Mouse (Mus musculus): Measurements from ENCODE around the gene Zfhx3. TPM values are rescaled to one million over a fixed set of nuclear protein-coding genes. Genes with fewer than 3 reads are reported as not detected.

Zfhx3 gene
- total RNA-seq, 2 experiments from 2014 or later, result 4.3 to 4.6 TPM

GRCm38 (mm10) chr8:107960466-107960865 lies 18.0 kb downstream of the Zfhx3 start:
- Histone ChIP-seq H3K27ac (no peak overlapping the region), H3K4me3 (no peak overlapping the region)
- no peak for TF ChIP-seq CTCF (conservative IDR thresholded peaks at IDR 0.05)
- DNase-seq (ENCODE audit: low spot score in 2 of 2), result no peak

DNA sequence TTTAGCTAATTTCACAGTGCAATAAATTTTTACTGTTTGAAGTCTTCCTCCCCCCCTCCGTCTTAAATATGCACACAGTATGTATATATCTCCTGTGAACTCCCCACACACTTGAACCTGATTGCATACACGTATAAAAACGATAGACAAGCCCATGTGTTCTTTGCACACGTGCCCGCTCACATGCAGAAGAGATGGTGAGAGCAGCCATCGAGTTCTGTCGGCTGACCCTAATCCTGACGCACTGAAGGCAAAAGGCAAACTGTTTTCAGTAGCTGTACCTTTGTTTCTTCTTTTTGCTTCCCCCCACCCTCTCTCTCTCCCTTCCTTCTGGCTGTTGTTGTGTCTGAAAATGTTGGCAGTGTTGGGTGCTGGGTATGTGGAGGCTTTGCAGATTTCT lies 18.4 kb downstream of the Zfhx3 start:
- Histone ChIP-seq H3K27ac (no peak overlapping the region), H3K4me3 (no peak overlapping the region)
- DNase-seq (ENCODE audit: low spot score in 2 of 2), result no peak
- no peak for TF ChIP-seq CTCF (conservative IDR thresholded peaks at IDR 0.05)

GRCm38 (mm10) chr8:107972198-107972597 lies 29.8 kb downstream of the Zfhx3 start:
- no peak for DNase-seq (ENCODE audit: low spot score in 2 of 2)
- Histone ChIP-seq H3K4me3 (no peak overlapping the region), H3K27ac (no peak overlapping the region)
- TF ChIP-seq CTCF (conservative IDR thresholded peaks at IDR 0.05), result no peak

- Histone ChIP-seq H3K27ac (no peak overlapping the region), H3K4me3 (no peak overlapping the region)
- no peak for DNase-seq (ENCODE audit: low spot score in 2 of 2)
- no peak for TF ChIP-seq CTCF (conservative IDR thresholded peaks at IDR 0.05)
These were observed 32.0 kb downstream of the Zfhx3 start for GRCm38 (mm10) chr8:107974451-107974850.

DNA sequence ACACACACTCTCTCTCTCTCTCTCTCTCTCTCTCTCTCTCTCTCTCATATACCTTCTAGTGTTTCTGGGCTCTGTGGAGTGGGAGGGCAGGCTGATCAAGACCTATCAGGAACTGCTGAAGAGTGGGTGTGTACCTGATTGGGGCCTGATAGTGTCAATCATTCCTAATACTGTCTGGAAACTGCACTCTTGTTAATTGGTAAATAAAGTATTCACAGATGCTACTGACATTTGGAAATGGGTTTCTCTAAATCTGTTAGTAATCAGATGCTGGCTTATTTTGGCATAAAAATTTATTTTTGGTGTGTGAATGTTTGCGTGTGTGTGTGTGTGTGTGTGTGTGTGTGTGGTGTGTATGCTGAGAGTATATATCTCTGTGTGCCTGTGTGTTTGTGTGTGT lies 35.8 kb downstream of the Zfhx3 start:
- no peak overlapping the region for H3K4me3 ChIP-seq
- TF ChIP-seq CTCF (conservative IDR thresholded peaks at IDR 0.05), result no peak
- H3K27ac ChIP-seq, result no peak overlapping the region
- DNase-seq (ENCODE audit: low spot score in 2 of 2), result peak; percentile 30 to 44

DNA sequence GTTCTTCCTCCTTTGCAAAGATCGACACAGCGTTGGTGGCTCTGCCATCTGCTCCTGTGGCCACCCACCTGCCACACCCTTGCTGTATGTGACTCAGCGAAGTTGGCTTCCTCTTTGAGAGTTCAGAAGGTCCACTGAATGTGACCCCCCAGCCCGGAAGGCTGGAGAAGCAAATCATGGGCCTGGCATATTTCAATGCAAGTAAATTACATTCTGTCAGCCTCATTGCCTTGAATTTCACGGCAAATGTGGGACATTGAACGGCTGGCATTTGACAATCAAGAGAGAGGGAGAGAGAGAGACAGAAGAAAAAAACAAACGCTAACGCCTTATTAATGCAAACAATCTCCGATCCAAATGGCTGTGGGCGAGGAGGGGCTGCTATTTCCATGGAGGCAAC lies 38.2 kb downstream of the Zfhx3 start:
- Histone ChIP-seq H3K4me3 (no peak overlapping the region), H3K27ac (peak overlapping the region; percentile 77)
- peak; percentile 45 to 64 for DNase-seq (ENCODE audit: low spot score in 2 of 2)
- TF ChIP-seq CTCF (conservative IDR thresholded peaks at IDR 0.05), result no peak

DNA sequence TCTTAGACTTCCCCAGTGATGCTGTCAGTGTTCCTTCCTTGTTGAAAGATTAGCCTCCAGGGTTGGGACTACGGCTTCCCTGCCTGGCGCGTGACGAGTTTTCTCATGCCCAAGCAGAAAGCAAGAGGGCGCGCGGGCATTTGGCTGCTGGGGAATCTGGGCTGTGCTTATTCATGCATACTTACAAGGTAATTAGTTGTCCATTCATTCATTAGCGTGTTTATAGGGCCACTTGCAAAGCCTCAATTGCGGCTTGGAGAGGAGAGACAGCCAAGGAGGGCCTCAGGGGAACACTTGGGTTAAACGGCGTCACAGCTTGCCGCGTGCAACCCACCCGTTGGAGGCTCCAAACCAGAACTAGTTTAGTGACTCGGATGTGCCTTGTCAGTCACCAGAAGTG lies 44.2 kb downstream of the Zfhx3 start:
- H3K4me3 ChIP-seq, result peak overlapping the region; percentile 27; the same call in 1 of the 2 replicates
- no peak overlapping the region for H3K27ac ChIP-seq

GRCm38 (mm10) chr8:107998874-107999273 lies 56.4 kb downstream of the Zfhx3 start:
- Histone ChIP-seq H3K27ac (no peak overlapping the region), H3K4me3 (no peak overlapping the region)
- no peak for TF ChIP-seq CTCF (conservative IDR thresholded peaks at IDR 0.05)
- DNase-seq (ENCODE audit: low spot score in 2 of 2), result no peak

More for the DNA sequence above, 44.2 kb downstream of the Zfhx3 start:
- peak; percentile 36 to 40 for DNase-seq (ENCODE audit: low spot score in 2 of 2)
- TF ChIP-seq CTCF (conservative IDR thresholded peaks at IDR 0.05), result peak; percentile 70

DNA sequence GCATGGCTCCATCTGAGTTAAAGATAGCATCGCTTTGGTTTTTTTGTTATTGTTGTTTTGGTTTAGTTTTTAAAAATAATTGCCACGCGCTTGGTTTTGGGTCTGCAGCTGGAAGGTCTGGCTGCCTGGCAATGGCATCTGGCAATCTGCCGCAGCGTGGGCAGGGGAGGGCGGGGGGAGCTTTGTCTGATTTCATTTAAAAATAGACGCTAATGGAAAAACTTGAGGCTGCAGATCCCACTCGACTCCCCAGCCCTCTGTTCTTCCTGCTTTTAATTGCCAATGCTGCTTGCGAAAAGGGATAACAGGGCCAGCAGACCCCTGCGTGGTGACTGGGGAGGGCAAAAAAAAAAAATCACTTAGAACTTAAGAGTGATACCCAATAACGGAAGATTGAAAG lies 69.1 kb downstream of the Zfhx3 start:
- no peak for TF ChIP-seq CTCF (conservative IDR thresholded peaks at IDR 0.05)
- H3K27ac ChIP-seq, result peak overlapping the region; percentile 59; the same call in 1 of the 2 replicates
- H3K4me3 ChIP-seq, result peak overlapping the region; percentile 12; the same call in 1 of the 2 replicates
- peak; percentile 47 to 62 for DNase-seq (ENCODE audit: low spot score in 2 of 2)

DNA sequence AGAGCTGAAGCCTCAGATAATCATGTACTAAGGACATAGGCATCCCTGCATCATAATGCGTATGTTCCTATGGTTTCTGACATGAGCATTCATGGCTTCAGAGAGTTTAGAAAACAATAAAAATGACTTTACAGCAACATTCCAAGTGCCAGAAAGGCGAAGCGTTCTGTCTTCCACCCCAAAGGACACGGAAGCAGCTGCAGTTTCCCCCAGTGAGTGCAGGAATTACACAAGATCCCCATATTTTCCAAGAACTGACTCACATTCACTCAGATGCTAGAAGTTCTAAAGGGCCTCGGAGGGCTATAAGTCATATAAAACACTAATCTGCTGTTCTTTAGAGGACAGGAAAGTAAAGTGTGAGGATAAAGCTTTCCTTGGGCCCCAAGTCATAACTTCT lies 75.3 kb downstream of the Zfhx3 start:
- no peak for TF ChIP-seq CTCF (conservative IDR thresholded peaks at IDR 0.05)
- Histone ChIP-seq H3K27ac (no peak overlapping the region), H3K4me3 (no peak overlapping the region)
- no peak for DNase-seq (ENCODE audit: low spot score in 2 of 2)

DNA sequence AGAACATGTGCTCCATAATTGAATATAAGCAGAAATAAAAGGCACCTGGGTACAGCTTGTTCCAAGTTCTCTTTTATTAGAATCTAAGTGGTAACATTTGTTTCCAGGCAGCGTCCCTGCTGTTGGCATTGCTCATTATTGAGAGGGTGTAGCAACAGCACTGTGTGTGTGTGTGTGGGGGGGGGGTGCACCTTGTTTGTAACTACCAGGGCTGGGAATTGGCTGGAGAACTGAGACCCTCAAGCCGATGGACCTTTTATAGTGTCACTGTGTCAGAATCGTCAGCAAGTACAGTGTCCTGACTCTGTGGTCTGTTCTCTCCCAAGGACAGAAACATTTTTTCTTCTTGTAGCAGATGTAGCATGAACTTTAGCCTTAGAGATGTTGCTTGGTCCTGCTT lies 77.2 kb downstream of the Zfhx3 start:
- H3K4me3 ChIP-seq, result no peak overlapping the region
- TF ChIP-seq CTCF (conservative IDR thresholded peaks at IDR 0.05), result no peak
- no peak for DNase-seq (ENCODE audit: low spot score in 2 of 2)
- no peak overlapping the region for H3K27ac ChIP-seq

GRCm38 (mm10) chr8:108022404-108022803 lies 80.0 kb downstream of the Zfhx3 start:
- Histone ChIP-seq H3K4me3 (no peak overlapping the region), H3K27ac (no peak overlapping the region)
- DNase-seq (ENCODE audit: low spot score in 2 of 2), result no peak
- TF ChIP-seq CTCF (conservative IDR thresholded peaks at IDR 0.05), result no peak

- no peak for TF ChIP-seq CTCF (conservative IDR thresholded peaks at IDR 0.05)
- DNase-seq (ENCODE audit: low spot score in 2 of 2), result no peak
These were observed 81.9 kb downstream of the Zfhx3 start for GRCm38 (mm10) chr8:108024331-108024730.

DNA sequence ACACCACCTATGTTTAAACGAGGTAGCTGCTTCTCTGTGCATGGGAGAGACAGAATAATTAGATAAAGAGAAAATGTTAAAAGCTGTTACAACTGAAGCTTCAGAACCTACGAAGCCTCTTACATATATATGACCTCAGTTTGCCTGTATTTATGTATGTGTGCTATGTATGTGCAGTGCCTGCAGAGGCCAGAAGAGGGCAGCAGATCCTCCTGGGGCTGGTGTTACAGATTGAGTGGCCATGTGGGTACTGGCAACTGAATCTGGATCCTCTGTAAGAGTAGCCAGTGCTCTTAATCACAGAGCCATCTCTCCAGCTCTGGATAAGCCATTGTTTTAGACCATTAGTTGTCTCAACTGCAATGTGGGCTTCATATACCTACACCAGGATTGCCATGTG lies 82.8 kb downstream of the Zfhx3 start:
- Histone ChIP-seq H3K27ac (no peak overlapping the region), H3K4me3 (no peak overlapping the region)
- peak; percentile 59 for TF ChIP-seq CTCF (conservative IDR thresholded peaks at IDR 0.05)
- DNase-seq (ENCODE audit: low spot score in 2 of 2), result no peak

More at GRCm38 (mm10) chr8:108024331-108024730, 81.9 kb downstream of the Zfhx3 start:
- H3K27ac ChIP-seq, result no peak overlapping the region
- H3K4me3 ChIP-seq, result no peak overlapping the region

Data from layer of hippocampus, adult 2 months (tissue).